Mouse (Mus musculus): Measurements from ENCODE around the gene Mmel1.
A peak's percentile ranks its signal among the peaks of the same experiment; 100 is the strongest.

Mmel1 gene

GRCm38 (mm10) chr4:154936542-154937255 lies 67.3 kb downstream of the Mmel1 start:
- peak; percentile 91 for DNase-seq (ENCODE audit: low read depth, low spot score)

- no peak for DNase-seq (ENCODE audit: low read depth, low spot score)
Measured at GRCm38 (mm10) chr4:154937746-154938145, 68.4 kb downstream of the Mmel1 start.

GRCm38 (mm10) chr4:154940156-154940555 lies 70.8 kb downstream of the Mmel1 start:
- no peak for DNase-seq (ENCODE audit: low read depth, low spot score)

- DNase-seq (ENCODE audit: low read depth, low spot score): no peak
Measured at GRCm38 (mm10) chr4:154941831-154942230, 72.4 kb downstream of the Mmel1 start.

GRCm38 (mm10) chr4:154942632-154943322 lies 73.4 kb downstream of the Mmel1 start:
- DNase-seq (ENCODE audit: low read depth, low spot score): peak; percentile 82

- no peak for DNase-seq (ENCODE audit: low read depth, low spot score)
Measured at GRCm38 (mm10) chr4:154943323-154944039, 74.1 kb downstream of the Mmel1 start.

- peak; percentile 90 for DNase-seq (ENCODE audit: low read depth, low spot score)
Measured at GRCm38 (mm10) chr4:154944121-154944590, 74.8 kb downstream of the Mmel1 start.

Data from CD4-positive helper T cell, adult 2 months (primary cell).